Mouse (Mus musculus): ENCODE results near the gene Zfp784. TPM values are rescaled to one million over a fixed set of nuclear protein-coding genes. Genes with fewer than 3 reads are reported as not detected.
"Not testable (repeated sequence)": the region's sequence is repeated elsewhere in the genome, so short reads cannot be mapped to it uniquely, and the experiment has no call there.

The Zfp784 gene
- 1 to 10 TPM; 4.1 to 4.8 TPM for total RNA-seq (2021)

DNA sequence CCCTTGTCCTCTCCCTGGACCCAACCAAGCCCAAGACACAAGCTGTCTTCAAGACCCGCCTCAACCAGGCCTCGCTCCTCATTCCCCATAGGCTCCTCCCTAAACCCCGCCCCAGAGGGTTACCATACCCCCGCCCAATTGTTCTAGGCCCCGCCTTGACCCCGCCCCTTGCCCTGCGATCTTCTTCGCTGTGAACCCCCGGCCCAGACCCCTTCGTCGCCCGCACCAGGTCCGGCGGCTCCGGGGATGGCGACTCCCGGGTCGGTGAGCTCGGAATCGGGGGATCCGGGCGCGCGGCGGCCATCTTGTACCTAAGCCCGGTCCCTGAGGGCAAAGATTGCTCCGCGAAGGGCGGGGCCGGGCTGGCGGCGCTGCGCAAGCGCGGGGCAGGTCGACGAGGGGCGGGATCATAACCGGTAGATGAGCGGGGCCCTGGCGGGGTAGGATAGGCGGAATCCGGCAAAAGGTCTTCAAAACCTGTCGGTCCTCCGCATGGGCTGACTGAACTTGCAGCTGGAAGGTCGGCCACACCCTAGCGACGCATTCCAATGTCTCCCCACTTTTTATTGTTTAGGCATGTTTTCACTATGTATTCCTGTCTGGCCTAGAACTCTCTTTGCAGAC, at the start of gene Zfp784:
Gene Zfp784, minus strand, starts transcription at position 338 of the 624 bp plus-strand sequence.
- intact Hi-C loops (cut with DNase I), result no loop called here
- DNase-seq (ENCODE audit: extremely low spot score in 1 of 2, low spot score in 2 of 2), result peak; percentile 82 to 96

DNA sequence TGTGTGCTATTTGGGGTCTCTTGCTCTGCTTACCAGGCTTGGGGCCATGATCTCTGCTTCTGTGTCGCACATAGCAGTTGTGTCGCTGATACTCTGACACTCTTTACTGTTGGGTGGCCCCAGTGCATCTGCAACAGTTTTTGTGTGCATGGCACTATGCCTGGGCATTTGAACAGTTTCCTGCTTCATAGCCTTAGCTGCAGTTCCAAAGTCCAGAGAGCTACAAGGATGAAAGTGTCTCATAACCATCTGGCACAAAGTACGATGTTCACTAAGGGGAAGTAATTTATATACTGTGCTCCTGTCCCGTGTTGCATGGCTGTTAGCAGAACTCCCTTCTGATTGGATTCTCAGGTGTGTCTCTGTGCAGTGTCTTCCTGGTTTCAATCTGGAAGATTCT, 49.6 kb upstream of the Zfp784 start:
- no peak for DNase-seq (ENCODE audit: extremely low spot score in 1 of 2, low spot score in 2 of 2)
- intact Hi-C loops (cut with DNase I), result loop anchor here (10.0 kb wide), 1 partner anchor 1087 kb away; the partner anchor contains the start of gene Zfp444

DNA sequence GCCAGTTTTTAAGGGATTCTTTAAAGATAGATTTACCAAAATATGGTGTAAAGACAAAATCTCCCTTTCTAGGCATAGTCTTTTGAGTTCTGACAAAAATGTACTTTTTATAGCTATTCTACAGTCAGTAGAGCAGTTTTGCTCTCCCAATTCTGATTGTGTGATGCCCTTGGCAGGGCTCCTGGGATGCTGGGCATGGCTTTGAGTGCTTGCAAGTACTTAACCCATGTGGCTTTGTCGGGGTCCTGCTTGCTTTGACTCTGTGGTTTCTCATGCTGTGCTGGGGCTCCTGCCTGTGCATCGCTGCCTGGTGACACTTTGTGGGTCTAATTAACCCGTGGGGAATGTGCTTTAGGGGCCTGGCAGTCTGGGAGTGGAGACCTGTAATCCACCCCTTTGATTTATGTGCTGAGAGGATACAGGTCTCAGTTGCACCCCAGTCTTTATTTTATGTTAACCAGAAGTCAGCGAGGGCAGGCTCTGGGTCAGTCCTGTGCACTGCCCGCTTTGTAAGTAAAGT, 48.7 kb upstream of the Zfp784 start:
- intact Hi-C loops (cut with DNase I), result loop anchor here (10.0 kb wide), 1 partner anchor 1088 kb away; the partner anchor contains the start of gene Zfp444

DNA sequence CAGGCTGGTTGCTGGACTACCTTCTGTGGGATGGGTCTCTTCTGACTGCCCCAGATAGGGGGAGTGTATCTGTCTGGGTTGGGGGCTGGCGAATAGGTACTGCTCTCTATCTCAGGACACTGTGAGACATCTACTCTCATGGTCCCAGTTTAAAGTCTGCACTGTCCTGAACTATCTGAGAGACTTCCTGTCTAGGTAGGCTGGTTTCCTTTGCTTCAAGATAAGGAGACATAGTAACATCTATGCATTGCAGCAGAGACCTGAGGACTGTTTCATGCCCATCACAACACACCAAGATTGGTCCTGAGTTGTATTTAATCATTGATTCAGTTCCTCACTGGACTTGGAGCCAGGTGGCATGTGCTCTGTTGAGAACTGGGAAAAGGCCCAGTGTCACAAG, 47.3 kb upstream of the Zfp784 start:
- intact Hi-C loops (cut with DNase I), result loop anchor here (10.0 kb wide), 1 partner anchor 1089 kb away; the partner anchor contains the start of gene Zfp444
- no peak for DNase-seq (ENCODE audit: extremely low spot score in 1 of 2, low spot score in 2 of 2)

More for the DNA sequence above, 48.7 kb upstream of the Zfp784 start:
- peak in 1 of 2 experiments; percentile 46 for DNase-seq (ENCODE audit: extremely low spot score in 1 of 2, low spot score in 2 of 2)

DNA sequence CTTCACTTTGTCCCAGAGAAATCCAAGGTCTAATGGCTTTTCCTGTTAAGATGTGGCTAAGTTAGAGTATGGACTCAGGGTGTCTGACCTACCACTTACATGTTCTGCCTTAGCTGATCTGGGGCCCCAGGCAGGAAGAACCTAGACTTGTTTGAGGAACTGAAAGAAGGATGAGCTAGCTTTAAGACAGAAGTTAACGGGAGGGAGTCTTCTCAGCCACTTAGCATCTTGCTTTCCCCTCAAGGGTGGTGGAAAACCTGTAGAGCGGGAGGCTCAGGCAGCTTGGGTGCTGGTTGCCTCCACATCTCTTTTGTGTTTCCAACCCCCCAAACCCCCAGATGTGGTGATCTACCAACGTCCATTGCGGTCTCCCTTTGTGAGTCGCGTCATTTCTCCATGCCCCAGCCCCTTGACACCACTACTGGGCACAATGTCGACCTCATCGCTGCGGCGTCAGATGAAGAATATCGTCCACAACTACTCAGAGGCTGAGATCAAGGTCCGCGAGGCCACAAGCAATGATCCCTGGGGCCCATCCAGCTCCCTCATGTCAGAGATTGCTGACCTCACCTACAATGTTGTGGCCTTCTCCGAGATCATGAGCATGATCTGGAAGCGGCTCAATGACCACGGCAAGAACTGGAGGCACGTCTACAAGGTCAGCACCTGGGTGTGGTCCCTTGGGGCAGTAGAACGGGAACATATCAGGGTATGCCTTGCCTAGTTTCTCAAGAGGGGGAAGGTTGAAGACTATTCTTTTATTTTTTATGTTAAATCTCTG, 45.3 kb upstream of the Zfp784 start:
- intact Hi-C loops (cut with DNase I), result loop anchor here (10.0 kb wide), 1 partner anchor 1091 kb away; the partner anchor contains the start of gene Zfp444

DNA sequence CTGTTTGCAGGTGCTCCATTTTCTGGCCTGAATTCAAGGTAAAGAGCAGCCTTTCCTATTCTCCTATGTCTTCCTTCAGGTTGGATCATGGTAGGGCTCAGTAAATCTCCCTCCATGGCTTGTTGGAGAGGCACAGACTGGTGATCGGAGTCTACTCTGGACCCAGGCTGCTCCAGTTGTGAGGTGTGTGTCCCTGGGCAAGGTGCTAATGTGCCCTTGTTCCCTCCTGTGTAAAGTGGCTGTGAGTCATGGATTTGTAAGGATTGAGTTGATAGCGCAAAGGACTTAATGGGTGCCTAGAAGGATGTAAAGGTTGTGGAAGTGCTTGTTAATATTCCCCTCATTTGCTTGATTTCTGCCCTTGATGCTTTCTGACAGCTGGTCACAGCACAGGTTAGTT, 43.7 kb upstream of the Zfp784 start:
- intact Hi-C loops (cut with DNase I), result loop anchor here (2.0 to 10.0 kb wide), 2 partner anchors 19 to 1093 kb away; partner anchors contain the start of genes U2af2 and Zfp444
- DNase-seq (ENCODE audit: extremely low spot score in 1 of 2, low spot score in 2 of 2), result no peak

More for the DNA sequence above, 45.3 kb upstream of the Zfp784 start:
- DNase-seq (ENCODE audit: extremely low spot score in 1 of 2, low spot score in 2 of 2), result no peak

DNA sequence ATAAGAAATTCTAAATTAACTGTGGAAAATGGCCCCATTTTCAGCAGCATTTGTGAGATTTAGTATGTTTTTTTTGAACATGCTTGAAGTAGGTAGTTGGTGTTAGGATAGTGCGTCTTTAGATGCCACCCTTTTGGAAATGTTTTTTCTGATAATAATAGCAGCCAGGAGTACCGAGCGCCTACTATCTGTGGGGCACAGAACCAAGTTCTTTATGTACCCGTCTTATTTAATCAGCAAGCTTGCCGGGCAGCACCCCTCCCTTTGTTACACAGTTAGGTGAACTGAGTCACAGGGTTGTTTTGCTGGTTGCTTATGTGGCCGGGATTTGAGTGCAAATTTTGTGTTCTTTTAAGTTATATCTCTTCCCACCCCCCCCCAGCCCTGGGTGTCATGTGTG, 43.0 kb upstream of the Zfp784 start:
- intact Hi-C loops (cut with DNase I), result loop anchor here (2.0 to 10.0 kb wide), 2 partner anchors 18 to 1094 kb away; partner anchors contain the start of genes U2af2 and Zfp444

DNA sequence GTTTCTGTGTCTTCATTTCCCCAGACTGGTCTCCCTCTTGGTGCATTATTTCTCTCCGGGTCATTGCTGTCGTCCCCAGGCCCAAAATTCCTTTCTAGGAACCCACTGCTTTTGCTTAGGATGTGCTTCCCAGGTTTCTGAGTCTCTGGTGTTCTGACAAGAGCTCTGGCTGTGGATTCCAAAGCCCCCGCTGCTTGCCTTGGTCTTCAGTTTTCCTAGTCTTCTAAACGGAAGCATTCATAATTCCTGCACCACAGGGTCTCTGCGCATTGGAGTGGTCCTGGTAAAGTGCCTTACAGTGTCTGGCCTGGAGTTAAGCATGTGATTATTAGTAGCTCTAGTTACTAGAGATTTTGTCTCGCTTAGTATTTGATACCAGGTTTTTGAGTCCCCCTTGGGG, 42.6 kb upstream of the Zfp784 start:
- no peak for DNase-seq (ENCODE audit: extremely low spot score in 1 of 2, low spot score in 2 of 2)
- intact Hi-C loops (cut with DNase I), result loop anchor here (2.0 to 10.0 kb wide), 2 partner anchors 18 to 1094 kb away; partner anchors contain the start of genes U2af2 and Zfp444

More for the DNA sequence above, 43.0 kb upstream of the Zfp784 start:
- no peak for DNase-seq (ENCODE audit: extremely low spot score in 1 of 2, low spot score in 2 of 2)

DNA sequence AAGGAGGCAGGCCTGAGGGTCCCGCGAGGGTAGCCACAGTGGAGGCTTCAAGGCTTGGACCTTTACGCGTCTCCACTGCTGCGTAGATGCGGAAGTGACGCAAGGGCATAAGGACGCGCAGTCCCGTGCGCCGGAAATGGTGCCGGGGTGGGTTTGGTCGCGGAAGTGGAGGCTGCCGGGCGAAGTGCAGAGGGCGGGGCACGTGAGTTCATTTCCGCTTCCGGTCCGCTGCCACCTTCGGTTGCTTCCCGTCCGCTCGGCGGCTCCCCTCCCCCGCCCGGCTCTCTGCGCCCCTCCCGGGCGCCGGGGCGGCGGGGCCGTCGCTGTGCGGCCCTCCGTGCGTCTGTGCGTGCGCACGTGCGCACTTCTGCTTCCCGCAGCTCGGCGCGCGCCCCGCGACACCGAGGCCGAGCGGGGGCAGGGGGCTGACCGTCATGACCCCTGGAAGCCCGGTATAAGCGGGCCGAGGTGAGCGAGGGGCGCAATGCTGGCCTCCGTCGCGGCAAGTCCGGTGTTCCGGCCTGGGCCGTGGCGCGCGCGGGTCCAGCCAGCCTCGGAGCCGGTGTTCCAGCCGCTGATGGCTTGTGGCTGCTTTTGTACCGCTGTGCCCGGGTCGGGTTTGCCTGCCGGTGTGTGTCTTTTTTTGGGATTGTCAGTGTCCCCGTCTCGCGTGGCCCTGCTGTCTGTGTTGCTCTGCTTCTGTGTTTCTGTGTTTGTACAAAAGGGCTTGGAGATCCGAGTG, 41.9 kb upstream of the Zfp784 start, which contains the start of gene Epn1:
Gene Epn1, plus strand, starts transcription at position 226 of the 742 bp plus-strand sequence.
- DNase-seq (ENCODE audit: extremely low spot score in 1 of 2, low spot score in 2 of 2), result peak; percentile 95 to 99
- intact Hi-C loops (cut with DNase I), result loop anchor here (2.0 to 10.0 kb wide), 2 partner anchors 17 to 1095 kb away; partner anchors contain the start of genes U2af2 and Zfp444

DNA sequence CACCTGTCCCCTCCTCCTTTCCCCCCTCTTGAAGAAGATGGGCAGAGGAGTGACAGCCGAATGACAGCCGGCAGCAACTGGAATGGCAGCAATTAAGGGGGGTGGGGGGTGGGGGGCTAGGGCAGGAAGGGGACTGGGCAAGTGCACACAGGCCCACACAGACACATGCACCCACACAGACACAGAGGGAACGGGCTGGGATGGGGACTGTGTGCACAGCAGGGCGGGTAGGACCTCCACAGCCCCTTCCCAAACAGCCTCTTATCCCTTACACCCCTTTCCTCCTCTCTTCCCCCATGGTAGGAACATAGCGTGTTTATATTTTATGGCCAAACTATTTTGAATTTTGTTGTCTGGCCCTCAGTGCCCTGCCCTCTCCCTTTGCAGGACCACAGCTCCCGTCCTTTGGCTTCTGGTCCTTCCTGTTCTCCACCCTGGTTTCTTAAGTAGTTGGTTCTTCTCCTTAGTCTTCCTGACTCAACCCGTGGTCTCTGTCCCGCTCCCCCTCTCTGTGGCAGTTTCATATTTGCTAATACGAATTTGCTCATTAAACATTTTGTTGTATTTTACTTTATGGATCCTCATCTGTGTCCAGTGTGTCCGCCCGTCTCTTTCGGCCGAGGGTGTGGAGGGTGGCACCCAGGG, 41.2 kb upstream of the Zfp784 start:
- intact Hi-C loops (cut with DNase I), result loop anchor here (2.0 to 10.0 kb wide), 2 partner anchors 17 to 1095 kb away; partner anchors contain the start of genes U2af2 and Zfp444
- DNase-seq (ENCODE audit: extremely low spot score in 1 of 2, low spot score in 2 of 2), result not testable (repeated sequence)

DNA sequence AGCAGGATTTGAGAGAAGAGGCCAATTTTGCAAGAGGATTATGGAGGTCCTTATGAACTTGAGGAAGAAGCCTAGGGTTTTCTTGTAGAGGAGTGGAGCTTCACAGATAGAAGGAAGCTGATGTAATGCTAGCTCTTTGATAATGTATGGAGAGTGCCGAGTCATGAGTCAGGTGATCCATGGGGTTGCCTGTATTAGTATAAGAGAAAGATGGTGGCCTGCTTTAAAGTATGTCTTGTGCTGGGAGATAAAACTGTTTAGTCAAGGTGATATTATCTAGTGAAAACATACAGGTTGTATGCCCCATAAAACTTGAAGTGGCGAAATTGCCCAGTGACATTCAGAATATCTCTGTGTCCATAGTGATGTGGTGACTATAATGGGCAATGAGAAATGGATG, 38.7 kb upstream of the Zfp784 start:
- no peak for DNase-seq (ENCODE audit: extremely low spot score in 1 of 2, low spot score in 2 of 2)
- intact Hi-C loops (cut with DNase I), result no loop called here

DNA sequence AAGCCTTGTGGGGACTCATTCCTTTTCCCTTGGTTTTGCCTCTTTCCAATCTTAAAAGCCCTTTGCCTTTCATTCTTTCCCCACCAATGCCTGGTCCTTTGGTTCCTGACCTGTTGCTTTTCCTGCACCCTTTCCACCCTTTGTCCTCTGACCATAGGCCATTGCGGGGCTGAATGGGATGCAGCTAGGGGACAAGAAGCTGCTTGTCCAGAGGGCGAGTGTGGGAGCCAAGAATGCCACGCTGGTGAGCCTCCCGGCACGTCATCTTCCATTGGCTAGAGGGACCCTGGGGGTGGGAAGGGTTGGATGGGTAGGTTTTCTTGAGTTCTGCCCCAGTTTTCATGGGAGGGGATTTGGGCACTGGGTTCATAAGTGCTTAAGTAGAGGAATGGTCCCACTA, 36.7 kb upstream of the Zfp784 start:
- intact Hi-C loops (cut with DNase I), result no loop called here
- no peak for DNase-seq (ENCODE audit: extremely low spot score in 1 of 2, low spot score in 2 of 2)

DNA sequence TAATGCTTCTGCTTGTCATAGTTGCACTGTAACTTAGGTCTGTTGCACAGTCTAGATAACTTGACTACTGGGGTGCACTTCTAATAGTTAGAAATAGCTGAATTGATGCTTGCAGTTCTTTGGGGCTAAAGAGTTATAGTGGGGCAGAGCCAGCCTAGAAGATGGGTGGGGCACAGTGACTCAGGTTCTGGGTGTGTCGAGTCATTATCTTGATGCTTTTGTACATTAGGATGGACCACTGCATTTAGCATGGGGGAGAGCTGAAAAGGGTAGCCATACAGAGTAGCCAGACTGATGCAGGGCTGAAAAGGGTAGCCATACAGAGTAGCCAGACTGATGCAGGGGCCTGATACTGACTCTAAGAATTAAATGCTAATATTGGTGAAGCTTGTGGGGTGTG, 35.3 kb upstream of the Zfp784 start:
- intact Hi-C loops (cut with DNase I), result no loop called here

DNA sequence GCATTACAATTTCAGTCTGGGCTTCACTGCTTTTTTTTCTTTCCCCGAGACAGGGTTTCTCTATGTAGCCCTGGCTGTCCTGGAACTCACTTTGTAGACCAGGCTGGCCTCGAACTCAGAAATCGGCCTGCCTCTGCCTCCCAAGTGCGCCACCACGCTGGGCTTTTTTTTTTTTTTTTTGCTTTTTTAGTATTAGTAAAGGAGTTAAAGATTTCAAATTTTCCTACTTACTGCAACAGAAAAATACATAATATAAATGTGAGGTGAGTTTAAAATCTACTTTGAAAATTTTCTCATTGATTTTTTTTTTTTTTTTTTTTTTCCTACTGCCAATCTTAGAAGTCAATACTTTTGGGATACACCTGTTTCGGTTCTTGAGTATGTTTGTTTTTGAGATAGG, 26.6 kb upstream of the Zfp784 start:
- intact Hi-C loops (cut with DNase I), result no loop called here
- no peak for DNase-seq (ENCODE audit: extremely low spot score in 1 of 2, low spot score in 2 of 2)

More for the DNA sequence above, 35.3 kb upstream of the Zfp784 start:
- no peak for DNase-seq (ENCODE audit: extremely low spot score in 1 of 2, low spot score in 2 of 2)

DNA sequence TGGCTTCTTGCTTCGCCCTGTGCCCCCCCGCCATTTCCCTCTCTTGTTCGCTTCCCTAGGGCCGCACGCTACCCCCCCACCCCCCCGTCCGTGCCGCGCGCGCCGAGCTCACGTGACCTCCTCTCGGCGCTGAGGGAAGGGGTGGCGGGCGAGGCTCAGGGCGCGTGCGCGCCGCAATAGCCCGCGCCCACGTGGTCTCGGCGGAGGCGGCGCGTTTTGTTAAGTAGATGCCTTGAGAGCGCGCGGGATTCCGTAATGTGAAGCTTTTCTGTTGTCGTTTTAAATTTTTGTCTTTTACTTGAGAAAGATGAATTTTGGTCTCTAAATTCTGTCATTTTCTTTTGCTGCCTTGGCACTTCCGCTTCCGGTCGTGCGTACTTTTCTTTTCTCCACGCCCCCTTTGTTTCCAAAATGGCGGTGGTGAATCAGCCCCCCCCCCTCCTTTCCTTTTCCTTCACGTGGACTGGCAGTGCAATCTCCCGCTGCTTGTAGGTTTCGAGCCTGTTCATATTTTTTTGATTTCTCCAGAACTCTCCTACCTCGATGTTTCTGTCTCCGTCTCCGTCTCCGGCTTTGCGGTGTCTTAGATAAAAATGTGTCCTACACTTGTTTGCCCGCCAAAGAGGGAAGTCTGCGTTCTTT, 24.2 kb upstream of the Zfp784 start:
- DNase-seq (ENCODE audit: extremely low spot score in 1 of 2, low spot score in 2 of 2), result no peak
- intact Hi-C loops (cut with DNase I), result loop anchor here (2.0 kb wide), 1 partner anchor 18 kb away; the partner anchor contains the start of gene Epn1

DNA sequence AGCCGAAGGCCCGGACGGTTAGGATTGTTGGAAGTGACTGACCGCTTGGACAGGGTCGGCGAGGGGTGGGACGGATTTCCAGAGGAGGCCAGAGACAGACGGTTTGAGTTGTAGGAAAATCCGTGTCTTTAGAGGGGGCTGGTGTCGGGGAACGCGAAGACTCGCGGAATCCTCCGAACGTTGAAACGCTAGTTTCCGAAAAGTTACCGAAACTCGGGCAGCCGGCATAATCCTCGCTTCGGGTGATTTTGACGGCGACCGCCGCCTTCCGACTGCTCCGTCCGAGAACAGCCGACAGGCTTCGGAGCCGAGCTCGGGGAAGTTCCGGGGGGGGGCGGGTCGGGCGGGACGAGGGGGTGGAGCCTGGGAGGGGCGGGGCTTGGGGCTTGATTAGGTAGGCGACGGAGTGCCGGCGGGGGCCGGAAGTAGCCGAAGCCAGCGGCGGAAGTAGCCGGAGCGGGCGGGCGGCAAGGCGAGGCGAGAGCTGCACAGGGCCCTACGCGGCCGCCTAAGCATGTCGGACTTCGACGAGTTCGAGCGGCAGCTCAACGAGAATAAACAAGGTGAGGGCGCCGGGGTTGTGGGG, 23.6 kb upstream of the Zfp784 start, which contains the start of gene U2af2:
Gene U2af2, plus strand, starts transcription at position 370 of the 586 bp plus-strand sequence.
- DNase-seq (ENCODE audit: extremely low spot score in 1 of 2, low spot score in 2 of 2), result peak; percentile 89 to 98
- intact Hi-C loops (cut with DNase I), result loop anchor here (2.0 kb wide), 1 partner anchor 19 kb away; the partner anchor contains the start of gene Epn1

Measured in left cerebral cortex, postnatal 10 days (tissue).